Mouse (Mus musculus): ENCODE data around the gene Il4i1. TPM values are rescaled to one million over a fixed set of nuclear protein-coding genes. Genes with fewer than 3 reads are reported as not detected.

The Il4i1 gene
- 0.88 and 1.0 TPM in 2 replicates for polyA plus RNA-seq (2015; fragmentation: Nextera tagmentation; extraction: Ambion mirVana)

- TF ChIP-seq CTCF (IDR thresholded peaks at IDR 0.05; ENCODE audit: low read depth) = no peak
- Histone ChIP-seq H3K9ac (ENCODE audit: low read depth, low read length) (peak within 1 kb of the TSS; percentile 94), H3K9me3 (replicated peaks; ENCODE audit: low read length) (no peaks in the 10 kb centered on the region), H3K27me3 (ENCODE audit: insufficient read depth, low read length) (no peaks in the 10 kb centered on the region), H3K27ac (peak within 1 kb of the TSS; percentile 98), H3K36me3 (ENCODE audit: insufficient read depth, low read length) (no peaks in the 10 kb centered on the region), H3K4me2 (ENCODE audit: low read length) (peak within 1 kb of the TSS; percentile 81), H3K4me1 (replicated peaks; ENCODE audit: insufficient read depth, low read length) (peaks cover 23% of the 10 kb centered on the region), H3K4me3 (replicated peaks; ENCODE audit: low read depth, low read length) (peak within 1 kb of the TSS; percentile 87)
- under 1% methylated on average over 60 of the region's 62 CpGs for WGBS
- DNase-seq (ENCODE audit: low spot score) (peak; percentile 99), ATAC-seq (replicated peaks; ENCODE audit: low FRiP score, low read depth) (peak; percentile 93)
These were observed at the start of gene Il4i1, which contains the start of gene Nup62 for GRCm38 (mm10) chr7:44815721-44816469. Gene Il4i1 (plus strand): TSS chr7:44816387. Gene Nup62 (plus strand): TSS chr7:44816088.

- H3K36me3 ChIP-seq (ENCODE audit: insufficient read depth, low read length) = peaks cover 61% of the 10 kb centered on the region
- WGBS = 92% methylated on average over 5 of the region's 5 CpGs
- no peak for DNase-seq (ENCODE audit: low spot score)
- H3K9me3 ChIP-seq (replicated peaks; ENCODE audit: low read length) = no peaks in the 10 kb centered on the region
- no peak overlapping the region for H3K27ac ChIP-seq
- H3K4me1 ChIP-seq (replicated peaks; ENCODE audit: insufficient read depth, low read length) = no peaks in the 10 kb centered on the region
- no peak for ATAC-seq (replicated peaks; ENCODE audit: low FRiP score, low read depth)
- H3K9ac ChIP-seq (ENCODE audit: low read depth, low read length) = no peak overlapping the region
- H3K27me3 ChIP-seq (ENCODE audit: insufficient read depth, low read length) = no peaks in the 10 kb centered on the region
- no peak for TF ChIP-seq CTCF (IDR thresholded peaks at IDR 0.05; ENCODE audit: low read depth)
- H3K4me2 ChIP-seq (ENCODE audit: low read length) = no peak overlapping the region
- H3K4me3 ChIP-seq (replicated peaks; ENCODE audit: low read depth, low read length) = no peak overlapping the region
These were observed 48.1 kb upstream of the Il4i1 start for GRCm38 (mm10) chr7:44768129-44768528.

- no peaks in the 10 kb centered on the region for H3K4me1 ChIP-seq (replicated peaks; ENCODE audit: insufficient read depth, low read length)
- H3K9ac ChIP-seq (ENCODE audit: low read depth, low read length) = no peak overlapping the region
- H3K4me3 ChIP-seq (replicated peaks; ENCODE audit: low read depth, low read length) = no peak overlapping the region
- no peak; the same call in 1 of the 2 replicates for ATAC-seq (replicated peaks; ENCODE audit: low FRiP score, low read depth)
- 13% methylated on average over 6 of the region's 6 CpGs for WGBS
- H3K27ac ChIP-seq = no peak overlapping the region
- no peaks in the 10 kb centered on the region for H3K9me3 ChIP-seq (replicated peaks; ENCODE audit: low read length)
- H3K27me3 ChIP-seq (ENCODE audit: insufficient read depth, low read length) = no peaks in the 10 kb centered on the region
- H3K4me2 ChIP-seq (ENCODE audit: low read length) = no peak overlapping the region
- H3K36me3 ChIP-seq (ENCODE audit: insufficient read depth, low read length) = peaks cover 47% of the 10 kb centered on the region
- peak; percentile 94 for DNase-seq (ENCODE audit: low spot score)
- peak; percentile 21; the same call in 1 of the 2 replicates for TF ChIP-seq CTCF (IDR thresholded peaks at IDR 0.05; ENCODE audit: low read depth)
These were observed 46.1 kb upstream of the Il4i1 start for GRCm38 (mm10) chr7:44770046-44770578.

- Histone ChIP-seq H3K27ac (no peak overlapping the region), H3K4me1 (replicated peaks; ENCODE audit: insufficient read depth, low read length) (no peaks in the 10 kb centered on the region), H3K9ac (ENCODE audit: low read depth, low read length) (no peak overlapping the region), H3K36me3 (ENCODE audit: insufficient read depth, low read length) (peaks cover 37% of the 10 kb centered on the region), H3K9me3 (replicated peaks; ENCODE audit: low read length) (no peaks in the 10 kb centered on the region), H3K27me3 (ENCODE audit: insufficient read depth, low read length) (no peaks in the 10 kb centered on the region), H3K4me3 (replicated peaks; ENCODE audit: low read depth, low read length) (no peak overlapping the region), H3K4me2 (ENCODE audit: low read length) (no peak overlapping the region)
- ATAC-seq (replicated peaks; ENCODE audit: low FRiP score, low read depth) = no peak
- WGBS = 91% methylated on average over 8 of the region's 8 CpGs
- TF ChIP-seq CTCF (IDR thresholded peaks at IDR 0.05; ENCODE audit: low read depth) = no peak
- no peak for DNase-seq (ENCODE audit: low spot score)
These were observed 43.5 kb upstream of the Il4i1 start for GRCm38 (mm10) chr7:44772591-44773204.

- DNase-seq (ENCODE audit: low spot score) = no peak
- no peak for ATAC-seq (replicated peaks; ENCODE audit: low FRiP score, low read depth)
- no peak for TF ChIP-seq CTCF (IDR thresholded peaks at IDR 0.05; ENCODE audit: low read depth)
- H3K36me3 ChIP-seq (ENCODE audit: insufficient read depth, low read length) = peaks cover 9% of the 10 kb centered on the region; the same call in 1 of the 2 replicates
- H3K9ac ChIP-seq (ENCODE audit: low read depth, low read length) = no peak overlapping the region
- H3K27me3 ChIP-seq (ENCODE audit: insufficient read depth, low read length) = no peaks in the 10 kb centered on the region
- no peak overlapping the region for H3K4me2 ChIP-seq (ENCODE audit: low read length)
- H3K9me3 ChIP-seq (replicated peaks; ENCODE audit: low read length) = no peaks in the 10 kb centered on the region
- no peak overlapping the region for H3K27ac ChIP-seq
- no peaks in the 10 kb centered on the region for H3K4me1 ChIP-seq (replicated peaks; ENCODE audit: insufficient read depth, low read length)
- H3K4me3 ChIP-seq (replicated peaks; ENCODE audit: low read depth, low read length) = no peak overlapping the region
- WGBS = 77% methylated on average over 9 of the region's 9 CpGs
These were observed 39.2 kb upstream of the Il4i1 start for GRCm38 (mm10) chr7:44776849-44777498.

GRCm38 (mm10) chr7:44780101-44780500 lies 36.1 kb upstream of the Il4i1 start:
- Histone ChIP-seq H3K4me2 (ENCODE audit: low read length) (no peak overlapping the region), H3K27me3 (ENCODE audit: insufficient read depth, low read length) (no peaks in the 10 kb centered on the region), H3K36me3 (ENCODE audit: insufficient read depth, low read length) (peaks cover 5% of the 10 kb centered on the region; the same call in 1 of the 2 replicates), H3K9ac (ENCODE audit: low read depth, low read length) (no peak overlapping the region), H3K27ac (no peak overlapping the region), H3K9me3 (replicated peaks; ENCODE audit: low read length) (no peaks in the 10 kb centered on the region), H3K4me1 (replicated peaks; ENCODE audit: insufficient read depth, low read length) (no peaks in the 10 kb centered on the region), H3K4me3 (replicated peaks; ENCODE audit: low read depth, low read length) (no peak overlapping the region)
- 86% methylated on average over 8 of the region's 8 CpGs for WGBS
- no peak for TF ChIP-seq CTCF (IDR thresholded peaks at IDR 0.05; ENCODE audit: low read depth)
- ATAC-seq (replicated peaks; ENCODE audit: low FRiP score, low read depth) (no peak), DNase-seq (ENCODE audit: low spot score) (no peak)

Data from kidney, postnatal 0 days (tissue).